Mouse (Mus musculus): Measurements from ENCODE around the gene Nab1.

GRCm38 (mm10) chr1:52430116-52430515 lies 70.4 kb downstream of the Nab1 start:
- no peak for TF ChIP-seq CTCF (IDR thresholded peaks at IDR 0.05; ENCODE audit: borderline replicate concordance, control insufficient read depth, extremely low read depth, insufficient read depth, low read length, poor library complexity)
- no peak for TF ChIP-seq POLR2A (IDR thresholded peaks at IDR 0.05; ENCODE audit: control insufficient read depth, extremely low read depth, insufficient read depth, low read length, poor library complexity)

All from thymus, adult 2 months (tissue).